Mouse (Mus musculus) liver, embryonic 14.5 days (tissue): Measurements from ENCODE around the gene Gak. TPM values are rescaled to one million over a fixed set of nuclear protein-coding genes. Genes with fewer than 3 reads are reported as not detected.

Experiments
- ATAC-seq: fragments of 200-750 bp; cut with Nextera tagmentation; 2 replicates; pipeline ENCODE4 v1.8.0; 2017; ENCODE audit warnings: moderate number of reproducible peaks, mild to moderate bottlenecking, moderate library complexity; ENCODE audit not compliant: insufficient read depth
- DNase-seq, 3 experiments: peaks; one replicate each; pipeline ENCODE4 v3.0.0-alpha.2; 2012 to 2013; ENCODE audit warnings: low read depth in 3 of 3, low spot score in 3 of 3
- H3K27ac ChIP-seq: fragments of 300-500 bp; sonication (generic); 2 replicates; pipeline ENCODE4 v1.5.1; 2014; ENCODE audit warnings: moderate library complexity, mild to moderate bottlenecking, control low read depth, inconsistent platforms
- H3K27me3 ChIP-seq: fragments of 300-500 bp; sonication (generic); 2 replicates; pipeline ENCODE4 v1.6.1; 2014; ENCODE audit warnings: mild to moderate bottlenecking, low read length, moderate library complexity; ENCODE audit not compliant: control insufficient read depth, insufficient read depth
- H3K36me3 ChIP-seq: fragments of 300-500 bp; sonication (generic); replicated peaks from 2 replicates; pipeline ENCODE4 v1.6.1; 2014; ENCODE audit warnings: low read depth; ENCODE audit not compliant: control insufficient read depth, insufficient read depth
- H3K4me1 ChIP-seq, 2 experiments: fragments of 200-500 bp in 1 of 2; fragments of 300-500 bp in 1 of 2; sonication (generic) in 1 of 2; replicated peaks; 2 replicates each; pipeline ENCODE4 v1.6.1; 2012 to 2014; ENCODE audit warnings: antibody characterized with exemption in 1 of 2, inconsistent platforms in 1 of 2, low read length in 1 of 2; ENCODE audit not compliant: control insufficient read depth in 2 of 2, insufficient read depth in 2 of 2
- H3K4me2 ChIP-seq: fragments of 300-500 bp; sonication (generic); 2 replicates; pipeline ENCODE4 v1.6.1; 2014; ENCODE audit warnings: low read depth, mild to moderate bottlenecking, control low read depth, moderate library complexity
- H3K4me3 ChIP-seq, 2 experiments: fragments of 200-500 bp in 1 of 2; fragments of 300-500 bp in 1 of 2; sonication (generic) in 1 of 2; 2 replicates each; pipeline ENCODE4 v1.5.1; 2012 to 2014; ENCODE audit warnings: low read depth in 2 of 2, low read length in 2 of 2, mild to moderate bottlenecking in 2 of 2, control low read depth in 1 of 2, inconsistent platforms in 1 of 2, moderate library complexity in 1 of 2; ENCODE audit not compliant: insufficient read depth in 1 of 2
- H3K9ac ChIP-seq: fragments of 300-500 bp; sonication (generic); replicated peaks from 2 replicates; pipeline ENCODE4 v1.6.1; 2014; ENCODE audit warnings: mild to moderate bottlenecking, control low read depth, moderate library complexity
- H3K9me3 ChIP-seq: fragments of 300-500 bp; sonication (generic); 2 replicates; pipeline ENCODE4 v1.6.1; 2016; ENCODE audit warnings: low read length, mixed read lengths; ENCODE audit not compliant: control insufficient read depth
- CTCF ChIP-seq: IDR thresholded peaks from 2 replicates; pipeline ENCODE4 v1.5.1; 2016; ENCODE audit warnings: antibody characterized with exemption, low read depth, control low read depth
- EP300 ChIP-seq: IDR thresholded peaks from 2 replicates; pipeline ENCODE4 v1.6.1; 2016; ENCODE audit warnings: antibody characterized with exemption, low read depth
- WGBS: fragments of 180-500 bp; shearing (Covaris S2); extraction: QIAGEN DNeasy Blood & Tissue Kit; methylation state at CpG from one replicate; pipeline ENCODE4 v1.1.7; 2014; ENCODE audit not compliant: insufficient replicate concordance; 5-methylcytosine and 5-hydroxymethylcytosine counted together
- polyA plus RNA-seq, 2 experiments: library from polyadenylated mRNA; depleted of rRNA in 1 of 2; stranded (reverse) in 1 of 2; unstranded in 1 of 2; fragments of >200 nt; fragmentation: Nextera tagmentation in 1 of 2; extraction: Ambion mirVana in 1 of 2; gene quantifications; 2 replicates each; pipeline versions ENCODE4 v1.2.1 to v1.2.3; 2012 to 2014

Gak gene
- polyA plus RNA-seq, 2 experiments = 20.7 to 22.6 TPM

DNA sequence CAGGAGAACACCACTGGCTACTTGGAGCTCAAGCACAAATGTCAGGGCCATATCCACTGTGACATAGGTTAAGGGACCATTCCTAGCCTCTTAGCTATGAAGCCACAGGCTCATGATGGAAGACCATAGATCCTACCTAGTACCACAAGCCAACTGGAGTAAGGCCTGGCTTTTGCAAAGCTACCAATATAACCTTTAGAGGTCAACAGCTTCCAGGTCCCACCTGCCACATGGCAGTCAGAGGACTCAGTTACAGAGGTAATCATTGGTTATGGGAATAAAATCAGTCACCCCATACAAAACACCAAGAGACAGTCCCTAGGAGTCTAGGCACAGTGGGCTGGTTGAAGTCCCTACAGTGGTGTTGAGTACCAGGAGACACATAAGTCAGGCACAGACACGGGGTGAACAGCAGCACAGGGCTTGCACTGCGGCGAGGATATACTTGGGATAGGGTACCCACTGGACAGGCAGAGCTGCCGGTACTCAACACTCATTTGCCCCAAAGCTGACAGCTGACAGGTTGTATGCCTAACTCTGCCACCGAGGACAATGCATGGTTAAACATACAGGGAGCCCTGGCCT lies 21.7 kb upstream of the Gak start:
- DNase-seq (no peak), ATAC-seq (no peak)
- TF ChIP-seq CTCF (no peak), EP300 (no peak)
- Histone ChIP-seq H3K27me3 (no peaks in the 10 kb centered on the region), H3K4me3 (no peak overlapping the region), H3K9me3 (no peaks in the 10 kb centered on the region), H3K4me1 (no peaks in the 10 kb centered on the region), H3K27ac (no peak overlapping the region), H3K36me3 (no peaks in the 10 kb centered on the region; the same call in none of the 2 replicates), H3K4me2 (no peak overlapping the region), H3K9ac (no peak overlapping the region)
- 67% methylated on average over 5 of the region's 5 CpGs for WGBS

DNA sequence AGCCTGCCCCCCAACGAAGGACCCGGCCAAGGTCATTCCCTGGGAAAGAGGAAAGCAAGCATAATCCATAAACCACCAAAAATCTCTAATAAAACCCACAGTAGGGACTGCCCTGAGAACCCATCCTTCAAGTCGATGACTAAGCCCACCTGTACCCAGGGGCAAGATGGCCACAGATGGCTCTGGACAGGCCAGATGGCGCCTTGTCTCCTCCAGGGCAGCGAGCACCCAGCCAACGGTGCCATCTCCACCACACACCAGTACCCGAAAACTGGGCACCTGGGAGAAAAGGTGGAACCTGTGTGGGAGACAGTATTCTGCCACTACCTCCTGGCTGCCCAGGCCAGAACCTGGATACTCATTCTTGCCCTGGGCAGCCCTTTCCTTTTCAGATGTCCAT lies 20.8 kb upstream of the Gak start:
- Histone ChIP-seq H3K9ac (no peak overlapping the region), H3K27ac (no peak overlapping the region), H3K9me3 (no peaks in the 10 kb centered on the region), H3K36me3 (no peaks in the 10 kb centered on the region; the same call in none of the 2 replicates), H3K4me1 (no peaks in the 10 kb centered on the region), H3K4me2 (no peak overlapping the region), H3K27me3 (no peaks in the 10 kb centered on the region), H3K4me3 (no peak overlapping the region)
- TF ChIP-seq CTCF = no peak
- no peak for TF ChIP-seq EP300
- DNase-seq = no peak
- no peak for ATAC-seq
- 75% methylated on average over 7 of the region's 7 CpGs for WGBS

DNA sequence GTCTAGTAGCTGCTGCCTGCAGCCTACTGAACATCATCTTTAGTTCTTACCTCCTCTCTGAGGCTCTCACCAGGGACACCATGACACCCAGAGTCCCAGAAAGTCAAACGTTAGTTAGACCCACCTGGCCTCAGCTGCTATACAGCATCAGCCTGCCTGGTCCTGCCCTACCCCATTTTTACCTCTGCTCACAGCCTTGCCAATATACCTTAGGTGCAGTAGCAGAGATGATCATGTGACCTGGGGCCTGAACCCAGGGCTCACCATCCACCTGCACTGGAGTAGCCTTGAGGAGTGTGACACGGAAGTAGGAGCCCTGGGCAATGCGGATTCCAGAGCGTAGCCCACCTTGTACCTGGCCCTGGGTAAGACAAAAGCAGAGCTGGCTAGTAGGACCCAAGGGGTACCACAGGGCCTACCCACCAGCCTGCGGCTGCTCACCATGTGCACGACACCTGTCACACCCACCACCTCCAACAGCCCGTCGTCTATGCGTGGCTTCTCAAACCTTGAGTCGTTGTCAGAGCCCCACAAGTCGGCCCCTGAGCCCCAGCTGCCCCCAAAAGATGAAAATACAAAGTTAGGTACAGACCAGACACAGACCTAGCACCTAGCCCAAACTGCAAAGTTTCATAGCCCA lies 19.5 kb upstream of the Gak start:
- no peak for ATAC-seq
- DNase-seq = no peak
- Histone ChIP-seq H3K4me2 (no peak overlapping the region), H3K9ac (no peak overlapping the region), H3K27me3 (no peaks in the 10 kb centered on the region), H3K27ac (no peak overlapping the region), H3K4me3 (no peak overlapping the region), H3K9me3 (no peaks in the 10 kb centered on the region), H3K4me1 (no peaks in the 10 kb centered on the region), H3K36me3 (no peaks in the 10 kb centered on the region; the same call in 1 of the 2 replicates)
- WGBS = 81% methylated on average over 11 of the region's 11 CpGs
- no peak for TF ChIP-seq EP300
- TF ChIP-seq CTCF = no peak

DNA sequence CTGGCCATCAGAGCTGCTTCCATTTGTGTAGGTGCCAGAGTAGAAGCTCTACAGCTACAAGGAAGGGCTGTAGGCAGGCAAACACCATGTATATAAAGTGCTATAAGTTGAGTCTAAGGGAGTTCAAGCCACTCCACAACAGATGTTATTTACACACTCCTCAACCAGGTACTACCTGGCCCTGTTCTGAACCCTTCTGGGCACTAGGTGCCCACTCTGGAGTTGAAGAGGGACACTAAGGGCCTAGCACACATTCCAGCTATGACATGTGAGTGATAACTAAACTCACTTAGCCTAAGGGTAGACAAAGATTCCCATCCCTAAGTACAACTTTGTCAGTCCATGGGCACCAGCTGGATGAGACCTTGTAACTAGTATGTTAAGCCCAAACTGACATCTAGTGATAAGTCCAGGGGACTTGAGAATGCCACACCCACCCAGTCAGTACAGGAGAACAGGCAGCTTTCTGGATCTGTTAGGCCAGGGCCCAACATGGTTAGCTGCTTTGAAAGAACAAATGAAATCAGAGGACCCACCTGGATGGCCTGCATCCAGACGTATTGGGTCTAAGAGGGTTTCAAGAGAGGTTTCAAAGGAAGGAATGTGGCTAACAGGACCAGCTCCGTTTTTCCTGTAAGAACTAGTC lies 18.4 kb upstream of the Gak start:
- H3K4me3 ChIP-seq = no peak overlapping the region
- WGBS = 63% methylated on average over 2 of the region's 2 CpGs
- H3K4me2 ChIP-seq = no peak overlapping the region
- no peak for DNase-seq
- no peaks in the 10 kb centered on the region for H3K27me3 ChIP-seq
- ATAC-seq = no peak
- no peaks in the 10 kb centered on the region for H3K9me3 ChIP-seq
- TF ChIP-seq EP300 = no peak
- no peak for TF ChIP-seq CTCF
- H3K9ac ChIP-seq = no peak overlapping the region
- H3K27ac ChIP-seq = no peak overlapping the region
- H3K36me3 ChIP-seq = no peaks in the 10 kb centered on the region; the same call in 1 of the 2 replicates
- H3K4me1 ChIP-seq = no peaks in the 10 kb centered on the region

DNA sequence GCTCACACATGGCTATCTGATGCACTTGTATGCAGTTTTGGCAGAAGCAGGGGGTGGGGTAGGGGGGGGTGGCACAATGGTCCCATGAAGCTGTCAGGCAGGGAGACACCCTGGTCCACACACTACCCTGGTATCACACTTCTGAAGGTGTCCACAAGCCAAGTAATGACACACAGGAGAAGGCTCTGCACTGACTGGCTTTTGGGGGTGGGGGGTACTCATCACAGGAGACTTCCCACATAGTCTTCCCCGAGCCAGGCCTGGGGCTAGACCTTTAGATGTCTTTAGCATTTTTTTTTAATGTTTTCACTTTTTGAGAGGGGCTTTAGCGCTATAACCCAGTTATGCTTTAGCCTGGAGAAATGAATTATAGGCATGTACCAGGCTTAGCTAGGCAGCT lies 17.8 kb upstream of the Gak start:
- H3K4me2 ChIP-seq = no peak overlapping the region
- no peak overlapping the region for H3K9ac ChIP-seq
- H3K4me3 ChIP-seq = no peak overlapping the region
- ATAC-seq = no peak
- H3K27ac ChIP-seq = no peak overlapping the region
- no peaks in the 10 kb centered on the region for H3K4me1 ChIP-seq
- no peaks in the 10 kb centered on the region for H3K9me3 ChIP-seq
- no peaks in the 10 kb centered on the region; the same call in 1 of the 2 replicates for H3K36me3 ChIP-seq
- TF ChIP-seq CTCF (no peak), EP300 (no peak)
- DNase-seq = no peak
- WGBS = 74% methylated on average over 2 of the region's 2 CpGs
- H3K27me3 ChIP-seq = no peaks in the 10 kb centered on the region
